Mouse (Mus musculus) liver, embryonic 16.5 days (tissue): ENCODE results near the gene Syt17. TPM values are rescaled to one million over a fixed set of nuclear protein-coding genes. Genes with fewer than 3 reads are reported as not detected.

Experiments used
- ATAC-seq: fragments of 200-750 bp; cut with Nextera tagmentation; 2 replicates; pipeline ENCODE4 v1.8.0; 2017; ENCODE audit warnings: low read depth, mild to moderate bottlenecking, moderate number of reproducible peaks, moderate library complexity
- H3K27ac ChIP-seq: fragments of 300-500 bp; sonication (generic); 2 replicates; pipeline ENCODE4 v1.5.1; 2014; ENCODE audit warnings: mild to moderate bottlenecking, low read length
- H3K27me3 ChIP-seq: fragments of 300-500 bp; sonication (generic); 2 replicates; pipeline ENCODE4 v1.6.1; 2014; ENCODE audit warnings: low read depth, low read length, mixed read lengths; ENCODE audit not compliant: control insufficient read depth, insufficient read depth
- H3K36me3 ChIP-seq: fragments of 300-500 bp; sonication (generic); 2 replicates; pipeline ENCODE4 v1.6.1; 2014; ENCODE audit warnings: mild to moderate bottlenecking; ENCODE audit not compliant: control insufficient read depth, insufficient read depth
- H3K4me1 ChIP-seq: fragments of 300-500 bp; sonication (generic); 2 replicates; pipeline ENCODE4 v1.6.1; 2014; ENCODE audit warnings: low read depth, low read length, mixed read lengths; ENCODE audit not compliant: control insufficient read depth
- H3K4me2 ChIP-seq: fragments of 300-500 bp; sonication (generic); 2 replicates; pipeline ENCODE4 v1.6.1; 2014; ENCODE audit warnings: low read depth, low read length, mixed read lengths
- H3K4me3 ChIP-seq: fragments of 300-500 bp; sonication (generic); 2 replicates; pipeline ENCODE4 v1.5.1; 2014; ENCODE audit warnings: low read depth, mild to moderate bottlenecking, low read length
- H3K9ac ChIP-seq: fragments of 300-500 bp; sonication (generic); 2 replicates; pipeline ENCODE4 v1.6.1; 2014; ENCODE audit warnings: low read depth, low read length
- H3K9me3 ChIP-seq: fragments of 300-500 bp; sonication (generic); replicated peaks from 2 replicates; pipeline ENCODE4 v1.6.1; 2016; ENCODE audit warnings: low read length; ENCODE audit not compliant: control insufficient read depth
- WGBS: fragments of 180-500 bp; shearing (Covaris S2); extraction: QIAGEN DNeasy Blood & Tissue Kit; methylation state at CpG from one replicate; pipeline ENCODE4 v1.1.7; 2014; ENCODE audit not compliant: insufficient replicate concordance; 5-methylcytosine and 5-hydroxymethylcytosine counted together
- polyA plus RNA-seq: library from polyadenylated mRNA; unstranded; fragments of >200 nt; fragmentation: Nextera tagmentation; extraction: Ambion mirVana; gene quantifications from 2 replicates; pipeline ENCODE4 v1.2.1, GENCODE M21; 2015

Syt17 gene
- polyA plus RNA-seq, 1 experiment from 2014 or later, result 0.24 TPM

DNA sequence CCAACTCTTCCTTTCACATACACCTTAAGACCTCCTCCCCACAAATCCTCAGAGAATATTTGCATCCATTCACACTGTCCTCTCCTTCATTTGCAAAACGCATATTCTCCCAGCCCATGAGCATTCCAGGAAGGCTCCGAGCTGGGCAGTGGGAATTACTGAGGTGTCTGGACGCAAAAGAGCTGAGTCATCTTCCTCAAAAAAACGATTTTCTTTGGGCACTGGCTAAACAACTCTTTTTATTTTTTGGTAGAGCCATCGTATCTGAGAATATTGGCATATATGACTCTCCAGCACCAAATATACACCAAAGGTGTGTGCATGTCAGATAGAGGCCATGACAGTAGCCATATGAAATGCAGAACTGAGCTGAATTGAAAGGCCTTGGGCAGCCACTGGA is 38.9 kb upstream of the Syt17 start:
- Histone ChIP-seq H3K4me1 (peaks cover 4% of the 10 kb centered on the region), H3K4me3 (no peak overlapping the region), H3K9me3 (no peaks in the 10 kb centered on the region), H3K36me3 (no peaks in the 10 kb centered on the region), H3K27ac (no peak overlapping the region), H3K27me3 (peaks cover 14% of the 10 kb centered on the region), H3K4me2 (no peak overlapping the region), H3K9ac (no peak overlapping the region)
- WGBS, result 49% methylated on average over 5 of the region's 5 CpGs
- no peak for ATAC-seq

DNA sequence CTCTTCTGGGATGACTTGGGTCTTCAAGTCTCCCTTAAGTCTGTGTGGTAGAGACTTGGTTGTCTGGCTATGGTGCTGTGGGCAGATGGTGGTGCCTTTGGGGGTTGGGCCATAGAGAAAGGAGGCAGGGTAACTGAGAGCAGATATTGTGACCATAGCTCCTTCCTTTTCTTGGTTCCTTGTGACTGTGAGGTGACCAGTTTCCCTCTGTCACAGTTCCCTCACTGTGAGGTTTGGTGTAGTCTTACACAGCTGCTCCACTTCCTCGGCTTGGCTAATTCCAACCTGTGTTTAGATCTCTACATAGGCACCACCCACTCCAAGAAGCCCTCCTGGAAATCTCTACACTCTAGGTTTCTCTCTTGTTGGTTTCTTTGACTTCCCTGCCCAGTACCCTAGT is 36.0 kb upstream of the Syt17 start:
- ATAC-seq, result no peak
- WGBS, result 29% methylated on average over 1 of the region's 1 CpGs
- Histone ChIP-seq H3K9me3 (no peaks in the 10 kb centered on the region), H3K4me1 (no peaks in the 10 kb centered on the region; the same call in none of the 2 replicates), H3K36me3 (no peaks in the 10 kb centered on the region), H3K27me3 (no peaks in the 10 kb centered on the region), H3K4me2 (no peak overlapping the region), H3K27ac (no peak overlapping the region), H3K9ac (no peak overlapping the region), H3K4me3 (no peak overlapping the region)

DNA sequence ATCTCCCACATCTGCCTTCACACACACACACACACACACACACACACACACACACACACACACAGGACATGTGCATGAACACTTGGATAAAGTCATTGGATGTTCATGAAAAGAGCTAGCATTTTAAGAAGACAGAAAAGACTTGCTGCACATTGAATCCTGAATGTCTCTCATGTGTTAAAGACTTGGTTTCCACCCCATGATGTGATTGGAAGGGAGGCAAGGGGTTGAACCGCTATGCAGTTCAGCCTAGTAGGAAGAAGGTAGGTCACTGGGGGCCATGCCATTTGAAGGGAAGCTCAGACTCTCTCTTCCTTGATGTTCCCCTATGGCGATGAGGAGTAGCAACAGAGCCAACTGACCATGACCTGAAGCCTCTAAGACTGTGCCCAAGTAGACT is 34.0 kb upstream of the Syt17 start:
- Histone ChIP-seq H3K4me3 (no peak overlapping the region), H3K9me3 (no peaks in the 10 kb centered on the region), H3K4me1 (no peaks in the 10 kb centered on the region; the same call in 1 of the 2 replicates), H3K27me3 (no peaks in the 10 kb centered on the region), H3K9ac (no peak overlapping the region), H3K4me2 (no peak overlapping the region), H3K27ac (no peak overlapping the region), H3K36me3 (no peaks in the 10 kb centered on the region)
- ATAC-seq, result no peak
- 53% methylated on average over 2 of the region's 2 CpGs for WGBS

DNA sequence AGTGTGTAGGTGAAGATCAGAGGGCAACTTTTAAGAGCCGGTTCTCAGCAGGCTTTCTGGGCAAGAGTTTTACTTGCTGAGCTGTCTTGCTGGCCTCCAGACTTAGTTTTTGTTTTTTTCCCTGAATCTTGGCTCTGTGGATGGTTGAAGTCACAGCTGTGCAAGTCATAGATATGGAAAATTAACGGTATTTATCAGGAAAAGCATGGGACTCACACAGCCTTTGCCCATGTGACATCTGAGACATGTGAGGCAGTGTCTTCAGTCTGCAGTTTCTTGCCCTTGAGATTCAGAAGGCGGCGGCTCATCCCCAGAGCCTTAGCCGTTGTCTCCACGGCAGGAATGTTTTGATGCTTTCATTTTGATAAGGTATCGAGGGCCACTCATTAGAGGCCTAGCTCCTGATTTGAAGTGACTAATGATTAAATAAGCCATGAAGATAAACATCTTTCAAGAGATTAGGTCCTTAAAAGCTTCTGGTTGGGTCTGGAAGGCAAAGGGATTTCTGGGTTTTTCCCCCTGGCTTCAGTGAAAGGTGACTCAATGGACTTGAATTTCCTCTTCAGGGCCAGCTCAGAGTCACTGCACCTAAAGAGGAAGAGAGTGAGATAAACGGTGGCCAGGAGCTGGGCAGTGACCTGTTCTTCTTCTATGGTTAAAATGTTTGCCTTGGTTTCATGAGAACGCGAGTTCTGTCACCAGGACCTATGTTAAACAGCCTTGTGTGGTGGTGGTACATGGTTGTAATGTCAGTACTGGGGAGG is 33.2 kb upstream of the Syt17 start:
- Histone ChIP-seq H3K9ac (no peak overlapping the region), H3K4me2 (no peak overlapping the region), H3K27me3 (no peaks in the 10 kb centered on the region), H3K4me1 (no peaks in the 10 kb centered on the region; the same call in 1 of the 2 replicates), H3K4me3 (no peak overlapping the region), H3K9me3 (no peaks in the 10 kb centered on the region), H3K36me3 (no peaks in the 10 kb centered on the region), H3K27ac (no peak overlapping the region)
- no peak for ATAC-seq
- 47% methylated on average over 10 of the region's 10 CpGs for WGBS

DNA sequence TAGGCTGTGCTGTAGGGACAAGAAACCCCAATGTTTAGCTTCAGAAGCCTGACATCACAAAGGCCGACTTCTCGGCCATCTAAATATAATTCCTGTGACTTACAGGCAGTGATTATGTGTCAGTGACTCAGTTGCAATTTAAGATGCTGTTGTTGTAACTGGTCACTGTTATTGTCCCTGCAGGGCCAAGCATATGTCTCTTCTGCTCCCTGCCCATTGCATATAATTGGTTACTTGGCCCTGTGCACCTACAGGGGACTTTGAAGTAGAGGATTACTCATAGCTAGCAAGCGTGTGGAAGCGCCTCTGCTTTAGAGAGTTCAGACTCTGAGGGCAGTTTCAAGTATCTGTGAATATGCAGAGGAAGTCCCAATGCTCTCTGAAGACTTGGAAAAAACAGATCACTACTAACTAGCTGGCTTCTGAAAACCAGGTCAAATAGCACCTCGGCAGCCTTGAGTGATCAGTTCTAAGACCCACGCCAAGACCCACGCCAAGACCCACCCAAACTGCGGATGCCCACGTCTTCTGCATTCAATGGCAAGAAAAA is 32.2 kb upstream of the Syt17 start:
- Histone ChIP-seq H3K27ac (no peak overlapping the region), H3K36me3 (no peaks in the 10 kb centered on the region), H3K9ac (no peak overlapping the region), H3K4me1 (no peaks in the 10 kb centered on the region; the same call in 1 of the 2 replicates), H3K9me3 (no peaks in the 10 kb centered on the region), H3K4me2 (no peak overlapping the region), H3K4me3 (no peak overlapping the region), H3K27me3 (no peaks in the 10 kb centered on the region)
- 76% methylated on average over 9 of the region's 9 CpGs for WGBS
- no peak for ATAC-seq

DNA sequence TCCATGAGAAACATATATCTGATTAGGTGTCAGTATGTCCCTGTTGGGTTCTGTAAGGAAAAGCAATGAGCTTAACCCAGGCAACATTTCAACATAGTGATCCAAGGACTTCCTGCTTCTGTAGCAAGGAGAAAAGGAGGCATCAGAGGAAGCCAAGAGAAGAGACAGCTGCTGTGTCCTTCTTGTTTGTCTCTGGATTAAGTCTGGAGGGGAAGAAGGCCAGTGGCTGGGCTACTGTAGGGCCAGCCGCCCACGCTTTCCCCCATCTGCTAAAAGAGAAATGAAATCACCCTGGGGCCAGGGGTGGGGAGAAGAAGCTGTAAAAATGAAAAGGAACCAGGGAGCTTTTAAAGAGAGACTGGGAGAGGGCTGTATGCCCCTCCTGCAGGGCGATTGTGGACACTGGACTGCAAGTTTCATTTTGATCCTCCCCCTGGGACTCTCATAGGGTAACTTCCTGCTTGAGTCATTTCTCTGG is 30.9 kb upstream of the Syt17 start:
- 55% methylated on average over 3 of the region's 3 CpGs for WGBS
- H3K4me3 ChIP-seq, result no peak overlapping the region
- no peak overlapping the region for H3K4me2 ChIP-seq
- no peak overlapping the region for H3K27ac ChIP-seq
- H3K36me3 ChIP-seq, result no peaks in the 10 kb centered on the region
- no peak for ATAC-seq
- H3K9ac ChIP-seq, result no peak overlapping the region
- no peaks in the 10 kb centered on the region for H3K4me1 ChIP-seq
- H3K27me3 ChIP-seq, result no peaks in the 10 kb centered on the region
- no peaks in the 10 kb centered on the region for H3K9me3 ChIP-seq

DNA sequence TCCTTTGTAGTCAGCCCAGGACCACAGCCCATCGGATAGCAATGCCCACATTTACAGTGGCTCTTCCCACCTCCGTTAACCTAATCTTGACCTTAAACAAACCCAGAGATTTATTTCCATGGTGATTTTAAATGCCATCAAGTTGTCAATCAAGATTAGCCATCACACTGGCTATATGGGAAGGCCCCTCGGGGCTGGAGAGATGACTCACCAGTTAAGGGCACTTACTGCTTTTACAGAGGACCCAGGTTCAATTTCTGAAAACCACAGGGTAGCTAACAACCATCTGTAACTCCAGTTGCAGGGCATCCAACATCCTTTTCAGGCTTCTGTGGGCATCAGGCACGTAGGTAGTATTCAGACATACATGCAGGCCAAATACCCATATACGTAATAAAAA is 28.4 kb upstream of the Syt17 start:
- 59% methylated on average over 5 of the region's 5 CpGs for WGBS
- ATAC-seq, result no peak

DNA sequence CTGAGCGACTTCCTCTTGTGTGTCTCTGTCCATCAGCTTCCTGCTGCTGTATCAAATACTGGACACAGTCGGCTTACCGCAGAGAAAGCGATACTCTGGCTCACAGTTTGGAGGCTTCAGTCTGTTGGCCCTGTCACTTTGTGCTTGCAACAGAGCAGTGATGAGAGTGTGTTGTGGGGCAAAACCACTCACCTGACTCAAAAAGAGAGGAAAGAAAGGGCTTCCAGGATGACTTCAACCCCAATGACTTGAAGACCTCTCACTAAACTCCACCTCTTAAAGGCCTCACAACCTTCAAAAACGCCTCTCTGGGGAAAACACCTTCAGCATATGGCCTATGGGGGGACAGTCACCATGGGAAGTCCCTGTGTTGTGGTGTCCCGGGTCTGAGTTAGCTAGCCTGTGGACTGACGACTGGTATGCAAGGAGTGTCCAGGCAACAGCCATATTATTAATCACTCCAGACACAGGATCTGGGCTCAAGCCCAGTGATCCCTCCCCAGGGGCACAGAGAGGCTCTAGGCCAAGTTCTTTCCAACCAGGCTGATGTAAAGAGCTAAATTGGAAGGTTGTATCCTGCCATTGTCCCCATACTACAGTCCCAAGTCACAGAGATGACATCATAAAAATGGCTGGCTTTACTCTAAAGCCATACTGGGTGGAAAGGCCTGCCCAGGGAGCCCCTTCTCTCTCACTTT is 27.1 kb upstream of the Syt17 start:
- ATAC-seq, result no peak
- no peak overlapping the region for H3K4me2 ChIP-seq
- H3K9me3 ChIP-seq, result no peaks in the 10 kb centered on the region
- WGBS, result 66% methylated on average over 7 of the region's 7 CpGs
- no peak overlapping the region for H3K9ac ChIP-seq
- H3K4me3 ChIP-seq, result no peak overlapping the region
- H3K4me1 ChIP-seq, result no peaks in the 10 kb centered on the region; the same call in none of the 2 replicates
- H3K27ac ChIP-seq, result no peak overlapping the region
- no peaks in the 10 kb centered on the region for H3K36me3 ChIP-seq
- H3K27me3 ChIP-seq, result no peaks in the 10 kb centered on the region

More for the DNA sequence above, 28.4 kb upstream of the Syt17 start:
- no peaks in the 10 kb centered on the region for H3K9me3 ChIP-seq
- no peak overlapping the region for H3K9ac ChIP-seq
- no peaks in the 10 kb centered on the region for H3K27me3 ChIP-seq
- H3K4me2 ChIP-seq, result no peak overlapping the region
- H3K4me1 ChIP-seq, result no peaks in the 10 kb centered on the region
- no peaks in the 10 kb centered on the region for H3K36me3 ChIP-seq
- H3K4me3 ChIP-seq, result no peak overlapping the region
- no peak overlapping the region for H3K27ac ChIP-seq

DNA sequence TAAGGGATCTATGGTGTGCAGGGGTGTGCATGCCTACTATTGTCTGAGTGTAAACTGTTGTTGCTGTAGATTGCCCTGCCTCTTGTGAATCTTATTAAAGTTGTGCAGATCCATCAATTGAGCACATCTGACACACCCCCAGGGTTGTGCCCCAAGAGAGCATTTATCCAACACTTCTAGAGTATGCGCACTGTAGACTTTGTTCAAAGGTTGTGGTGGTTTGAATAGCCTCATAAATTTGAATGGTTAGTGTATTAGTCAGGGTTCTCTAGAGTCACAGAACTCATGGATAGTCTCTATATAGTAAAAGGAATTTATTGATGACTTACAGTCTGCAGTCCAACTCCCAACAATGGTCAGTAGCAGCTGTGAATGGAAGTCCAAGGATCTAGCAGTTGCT is 24.9 kb upstream of the Syt17 start:
- H3K4me2 ChIP-seq, result no peak overlapping the region
- H3K4me1 ChIP-seq, result no peaks in the 10 kb centered on the region; the same call in none of the 2 replicates
- H3K27ac ChIP-seq, result no peak overlapping the region
- ATAC-seq, result no peak
- H3K9me3 ChIP-seq, result no peaks in the 10 kb centered on the region
- no peaks in the 10 kb centered on the region for H3K27me3 ChIP-seq
- H3K4me3 ChIP-seq, result no peak overlapping the region
- 76% methylated on average over 1 of the region's 1 CpGs for WGBS
- no peaks in the 10 kb centered on the region for H3K36me3 ChIP-seq
- no peak overlapping the region for H3K9ac ChIP-seq
